Mouse (Mus musculus) cerebellum, postnatal 10 days (tissue): ENCODE measurements at regions not wholly inside any gene's neighbourhood (a gene's known extent, or its start where the extent isn't known, plus 50 kb on each side); places are given as distances from the start of the nearest gene placed in this dataset.

Experiments
- DNase-seq, 2 experiments: peaks; one replicate each; pipeline ENCODE4 v3.0.0; 2021; ENCODE audit warnings: mixed read lengths in 2 of 2

DNA sequence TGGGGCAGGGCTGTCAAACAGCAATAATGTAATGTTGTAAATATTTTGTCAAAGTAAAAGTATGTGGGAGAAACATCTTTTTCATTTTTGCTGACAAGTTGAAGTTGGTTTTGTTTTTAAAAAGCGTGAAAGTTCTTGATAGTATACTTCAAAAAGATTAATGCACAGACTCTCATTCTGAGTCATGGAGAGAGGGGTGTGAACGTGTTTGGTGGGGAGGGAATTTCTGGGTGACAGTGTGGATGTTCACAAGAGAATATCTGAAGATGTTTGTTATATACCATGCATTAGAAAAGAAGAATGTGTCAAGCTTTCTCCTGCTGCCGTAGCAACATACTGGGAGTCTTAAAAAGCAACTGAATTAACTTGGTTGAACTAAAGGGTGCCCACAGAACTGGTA is 57.0 kb downstream of the Rps29 start:
- DNase-seq, result no peak

DNA sequence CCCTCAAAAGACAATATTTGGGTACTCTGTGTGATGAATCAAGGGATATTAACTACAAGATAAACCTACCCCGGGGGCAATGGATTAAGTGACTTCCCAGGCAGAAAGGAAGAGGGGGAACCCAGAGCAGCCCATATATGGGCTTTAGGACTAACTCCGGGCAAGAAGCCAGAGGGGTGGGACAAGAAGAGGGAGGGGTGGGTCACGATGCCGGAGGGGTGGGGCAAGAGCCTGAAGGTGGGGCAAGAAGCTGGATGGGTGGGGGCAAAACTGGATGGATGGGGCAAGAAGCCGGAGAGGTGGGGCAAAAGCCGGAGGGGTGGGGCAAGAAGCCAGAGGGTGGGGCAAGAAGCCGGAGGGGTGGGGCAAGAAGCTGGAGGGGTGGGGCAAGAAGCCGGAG is 64.1 kb downstream of the Rps29 start:
- no peak for DNase-seq

- peak; percentile 6 to 18 for DNase-seq
These were observed 65.8 kb downstream of the Rps29 start for GRCm38 (mm10) chr12:69093073-69093797.

GRCm38 (mm10) chr12:69087928-69088609 is 70.9 kb downstream of the Rps29 start:
- peak; percentile 68 to 85 for DNase-seq

DNA sequence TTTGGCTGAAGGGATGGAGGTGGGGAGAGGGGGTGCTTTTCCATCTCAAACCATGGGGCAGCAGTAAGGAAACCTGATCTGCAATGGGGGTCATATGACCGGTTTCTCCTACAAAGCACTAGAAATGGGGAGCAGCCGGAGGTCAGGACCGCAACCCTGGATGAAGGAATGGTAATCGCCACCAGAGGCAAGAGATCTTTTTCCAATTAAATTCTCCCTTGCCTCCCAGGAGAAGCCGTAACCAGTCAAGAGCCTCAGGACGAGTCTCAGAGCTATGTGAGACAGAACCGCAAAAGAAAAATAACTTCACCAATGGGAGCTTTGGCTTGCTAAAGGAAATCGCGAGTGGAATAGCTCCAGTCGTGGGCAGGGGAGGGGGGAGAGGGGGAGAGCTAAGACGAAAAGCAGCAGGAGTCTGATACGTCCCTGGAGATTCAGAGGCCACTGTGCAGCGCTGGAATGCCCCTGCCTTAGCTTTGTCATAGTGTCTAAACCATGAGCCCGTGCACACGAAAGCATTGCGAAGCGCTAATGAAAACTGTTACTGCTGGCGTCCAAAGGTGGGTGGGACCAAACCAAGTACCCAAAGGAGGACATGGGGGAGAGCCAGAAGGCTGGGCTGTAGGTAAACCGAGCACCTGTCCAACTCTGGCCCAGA is 73.3 kb downstream of the Rps29 start:
- no peak for DNase-seq

DNA sequence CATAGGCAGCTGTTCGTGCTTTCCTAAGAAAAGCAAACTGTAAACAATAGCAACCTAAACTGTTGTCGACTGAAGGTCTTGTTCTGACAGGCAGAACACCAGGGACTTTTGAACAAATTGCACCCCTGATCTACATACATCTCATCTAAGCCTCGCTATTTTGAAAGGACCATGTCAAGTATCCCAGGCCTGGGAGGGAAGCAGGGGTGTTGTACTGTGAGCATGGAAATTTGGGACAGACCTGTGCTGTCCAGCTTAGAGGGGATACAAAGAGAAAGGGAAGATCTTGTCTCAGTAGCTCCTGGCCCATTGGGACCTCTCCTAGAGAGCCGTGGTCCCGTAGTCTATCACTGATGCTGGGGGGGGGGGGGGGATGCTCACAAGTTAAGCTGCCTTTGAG is 74.3 kb downstream of the Rps29 start:
- no peak for DNase-seq

- DNase-seq, result no peak
These were observed 76.9 kb downstream of the Rps29 start for GRCm38 (mm10) chr12:69082051-69082450.

- DNase-seq, result no peak
These were observed 119.4 kb downstream of the Rps29 start for GRCm38 (mm10) chr12:69039553-69039952.

DNA sequence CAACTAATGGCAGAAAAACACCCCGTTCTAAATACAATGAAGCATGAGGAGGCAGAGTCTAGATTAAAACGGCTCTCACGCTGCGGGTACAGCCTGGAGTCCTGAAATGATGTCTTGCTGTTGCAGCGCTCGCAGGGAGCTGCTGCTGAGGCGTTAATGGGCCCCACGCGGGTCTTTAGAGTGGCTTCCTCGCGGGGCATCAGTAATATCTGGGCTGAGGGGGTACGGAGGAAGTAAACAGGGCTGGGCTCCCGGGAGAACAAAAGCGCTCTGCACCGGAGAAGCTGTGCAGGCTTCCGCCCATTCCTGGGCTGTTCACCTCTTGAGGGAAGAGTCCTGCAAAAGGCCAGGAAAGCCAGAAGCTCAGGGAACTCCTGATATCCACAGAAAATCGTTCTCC is 135.4 kb downstream of the Rps29 start:
- DNase-seq, result peak in 1 of 2 experiments; percentile 6

GRCm38 (mm10) chr12:69016705-69017306 is 142.2 kb downstream of the Rps29 start:
- DNase-seq, result no peak

- no peak for DNase-seq
These were observed 153.8 kb downstream of the Rps29 start for GRCm38 (mm10) chr12:69005141-69005540.

DNA sequence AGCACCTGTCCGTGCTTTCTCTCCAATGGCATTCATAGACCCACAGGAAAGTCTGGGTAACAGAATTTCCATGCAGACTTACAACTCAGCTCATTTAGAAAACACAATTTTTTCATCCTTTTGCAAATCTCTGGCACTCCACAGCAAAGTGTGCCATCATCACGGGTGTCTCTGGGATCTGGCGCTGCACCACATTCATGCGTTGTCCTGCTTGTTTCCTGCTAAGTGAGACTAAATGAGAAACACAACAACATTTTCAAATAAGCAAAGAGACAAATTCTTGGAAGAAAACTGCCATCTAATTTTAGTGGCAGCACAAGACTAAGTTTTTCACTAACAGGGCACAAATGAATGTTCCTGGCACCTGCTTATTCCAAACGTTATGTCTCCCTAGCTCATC is 156.9 kb downstream of the Rps29 start:
- DNase-seq, result no peak

DNA sequence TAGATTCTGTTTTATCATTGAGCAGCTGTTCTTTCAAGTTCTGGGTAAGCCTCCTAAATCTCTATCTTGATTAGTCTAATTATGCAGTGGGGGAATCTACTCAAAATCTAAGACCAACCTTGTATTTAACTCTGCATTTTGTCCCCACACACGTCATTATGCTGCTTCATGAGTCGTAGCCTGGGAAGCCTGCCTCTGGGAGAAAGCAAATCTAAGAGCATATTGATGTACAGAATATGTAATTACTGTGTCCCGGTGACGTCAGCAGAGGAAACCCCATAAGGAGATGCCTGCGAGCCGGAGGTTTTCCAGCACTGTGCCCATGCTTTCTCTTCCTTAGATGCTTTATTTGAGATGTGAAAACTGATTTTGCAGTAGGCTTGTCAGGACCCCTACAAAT is 161.7 kb downstream of the Rps29 start:
- no peak for DNase-seq

GRCm38 (mm10) chr12:68996740-68997139 is 162.2 kb downstream of the Rps29 start:
- DNase-seq, result peak in 1 of 2 experiments; percentile 9

- no peak for DNase-seq
These were observed 178.3 kb downstream of the Rps29 start for GRCm38 (mm10) chr12:68980640-68981039.

DNA sequence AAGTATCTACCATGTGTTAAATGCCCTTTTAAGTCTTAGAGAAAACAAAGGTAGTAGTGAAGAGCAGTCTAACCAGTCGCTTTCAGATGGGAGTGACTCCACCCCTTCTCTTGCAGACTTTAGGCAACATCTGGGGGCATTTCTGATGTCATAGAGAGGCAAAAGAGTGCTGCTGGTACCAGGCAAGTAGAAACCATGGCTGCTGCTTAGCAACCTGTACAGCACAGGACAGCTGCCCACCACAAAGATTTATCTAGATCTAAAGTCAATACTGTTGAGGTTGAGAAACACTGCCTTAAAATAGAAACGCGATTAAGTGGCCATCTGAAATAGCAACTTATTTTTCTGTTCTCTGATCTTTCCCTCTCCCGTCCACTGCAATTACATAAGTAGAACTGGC is 178.8 kb downstream of the Rps29 start:
- DNase-seq, result no peak

- DNase-seq, result no peak
These were observed 179.8 kb downstream of the Rps29 start for GRCm38 (mm10) chr12:68979232-68979631.

DNA sequence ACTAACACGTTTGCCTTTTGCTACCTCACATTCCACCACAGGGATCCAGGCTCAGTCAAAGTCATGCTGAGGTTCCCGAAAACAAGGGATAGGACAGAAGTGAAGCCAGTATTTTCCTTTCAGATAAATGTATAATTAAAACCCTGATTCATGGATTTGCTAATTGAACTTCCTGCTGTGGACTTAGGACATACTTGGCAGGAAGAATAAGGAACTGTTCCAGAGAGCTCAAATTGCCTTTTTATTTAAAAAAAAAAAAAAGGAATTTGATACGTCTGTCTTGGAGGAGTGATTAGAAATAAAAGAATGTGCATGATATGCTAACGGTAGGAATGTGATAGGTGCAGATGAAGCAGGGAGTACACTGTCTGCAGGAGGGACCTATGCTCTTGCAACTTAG is 181.7 kb downstream of the Rps29 start:
- no peak for DNase-seq

GRCm38 (mm10) chr12:68947240-68947639 is 211.7 kb downstream of the Rps29 start:
- DNase-seq, result no peak

GRCm38 (mm10) chr12:68910590-68910989 is 248.4 kb downstream of the Rps29 start:
- no peak for DNase-seq

- DNase-seq, result no peak
These were observed 254.2 kb downstream of the Rps29 start for GRCm38 (mm10) chr12:68904770-68905169.

DNA sequence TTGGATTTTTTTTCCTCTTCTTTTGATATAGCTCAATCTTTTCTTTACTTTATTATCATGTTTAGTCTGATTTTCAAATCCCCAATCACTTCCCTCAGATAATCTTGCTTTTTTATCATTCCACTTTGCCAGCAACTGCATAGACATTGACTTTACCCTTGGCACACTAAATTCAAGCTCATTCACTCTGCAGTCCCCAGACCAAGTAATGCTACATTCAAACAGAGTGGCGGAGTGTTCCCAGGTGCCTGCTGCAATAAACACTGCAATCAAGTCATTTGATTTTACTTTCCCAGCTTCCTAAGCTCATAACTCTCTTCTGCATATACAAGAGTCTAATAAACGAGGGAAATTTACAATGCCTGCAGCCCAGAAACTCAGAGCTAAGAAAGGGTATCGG is 269.8 kb downstream of the Rps29 start:
- no peak for DNase-seq

GRCm38 (mm10) chr12:68882503-68882902 is 276.5 kb downstream of the Rps29 start:
- no peak for DNase-seq

- DNase-seq, result no peak
These were observed 279.6 kb downstream of the Rps29 start for GRCm38 (mm10) chr12:68879425-68879824.
